Mouse (Mus musculus): Measurements from ENCODE around the gene Slc39a5. TPM values are rescaled to one million over a fixed set of nuclear protein-coding genes. Genes with fewer than 3 reads are reported as not detected.

Slc39a5 gene
- polyA plus RNA-seq, 1 experiment from 2014 or later: 0.11 TPM

DNA sequence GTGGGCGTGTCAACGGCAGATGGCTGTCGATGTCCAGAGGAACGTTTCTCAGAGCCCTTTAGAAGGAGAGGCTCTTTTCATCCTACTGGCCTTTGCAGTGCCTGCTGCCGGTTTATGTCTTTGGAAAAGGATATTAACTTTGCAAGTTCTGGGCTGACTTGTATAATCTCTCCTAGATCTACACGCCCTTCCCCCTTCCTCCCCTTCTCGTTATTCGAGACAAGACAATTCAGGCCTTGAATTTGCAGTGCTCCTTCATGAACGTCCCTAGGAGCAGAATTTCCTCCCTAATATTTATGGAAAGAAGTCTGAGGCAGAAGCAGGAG, 31.8 kb downstream of the Slc39a5 start:
- Histone ChIP-seq H3K4me2 (ENCODE audit: low read depth, low read length) (peak overlapping the region; percentile 96), H3K27ac (replicated peaks; ENCODE audit: low read depth, low read length) (peak overlapping the region; percentile 91), H3K4me3 (ENCODE audit: low read depth, low read length) (peak overlapping the region; percentile 69), H3K27me3 (replicated peaks; ENCODE audit: control insufficient read depth, insufficient read depth, low read length) (no peaks in the 10 kb centered on the region), H3K4me1 (ENCODE audit: control insufficient read depth, insufficient read depth, low read length) (peaks cover 4% of the 10 kb centered on the region; the same call in 1 of the 2 replicates), H3K9ac (ENCODE audit: low read depth, low read length) (peak overlapping the region; percentile 68), H3K9me3 (ENCODE audit: control insufficient read depth, low read length) (no peaks in the 10 kb centered on the region), H3K36me3 (ENCODE audit: control insufficient read depth, insufficient read depth, low read length) (peaks cover 8% of the 10 kb centered on the region; the same call in 1 of the 2 replicates)
- no peak for ATAC-seq (ENCODE audit: low read depth)
- DNase-seq (ENCODE audit: low spot score): no peak
- WGBS: 7% methylated on average over 9 of the region's 9 CpGs

DNA sequence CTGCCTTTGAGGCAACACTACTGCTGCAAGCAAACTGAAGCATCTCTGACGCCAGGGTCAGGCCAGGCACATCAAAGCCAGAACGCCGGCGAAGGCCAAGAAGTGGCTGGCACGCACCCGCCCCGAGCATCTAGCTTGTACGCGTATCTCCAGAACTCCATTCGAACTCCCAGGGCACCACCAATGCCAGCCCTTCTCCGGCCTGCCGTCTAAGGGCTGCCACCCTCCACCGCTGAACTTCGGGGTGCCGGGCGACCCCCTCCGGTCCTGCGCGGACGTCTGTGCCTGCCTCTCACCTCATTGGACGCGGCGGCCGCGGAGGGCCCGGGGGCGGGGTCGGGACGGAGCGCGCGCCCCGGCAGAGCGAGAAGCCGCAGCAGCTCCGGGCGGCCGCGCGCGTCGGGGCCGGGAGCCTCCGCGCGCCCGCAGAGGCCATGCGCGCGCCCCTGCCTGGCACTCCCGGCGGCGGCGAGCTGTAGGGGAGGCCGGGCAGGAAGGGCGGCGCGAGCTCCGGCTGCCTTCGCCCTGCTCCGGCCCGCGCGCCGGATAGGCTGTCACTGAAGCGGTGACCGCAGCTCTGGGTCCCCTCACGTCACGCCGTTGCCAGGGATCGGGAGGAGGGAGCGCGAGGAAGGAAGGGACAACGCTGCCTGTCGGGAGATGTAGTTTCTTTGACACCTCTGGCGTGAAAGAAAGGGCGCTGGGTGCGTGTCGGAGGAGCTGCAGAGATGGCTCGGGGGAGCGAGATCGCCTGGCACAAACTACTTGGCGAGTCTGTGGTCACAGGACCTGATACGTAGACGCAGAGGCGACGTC, 32.4 kb downstream of the Slc39a5 start, which contains the start of gene Coq10a:
TSS of gene Coq10a (minus strand) at position 596 of the 816 bp plus-strand sequence.
- peak; percentile 95 for ATAC-seq (ENCODE audit: low read depth)
- WGBS: 0% methylated on average over 52 of the region's 87 CpGs
- peak within 1 kb of the TSS; percentile 96 for H3K4me2 ChIP-seq (ENCODE audit: low read depth, low read length)
- peak within 1 kb of the TSS; percentile 68 for H3K9ac ChIP-seq (ENCODE audit: low read depth, low read length)
- no peaks in the 10 kb centered on the region for H3K9me3 ChIP-seq (ENCODE audit: control insufficient read depth, low read length)
- H3K27me3 ChIP-seq (replicated peaks; ENCODE audit: control insufficient read depth, insufficient read depth, low read length): no peaks in the 10 kb centered on the region
- peaks cover 4% of the 10 kb centered on the region; the same call in 1 of the 2 replicates for H3K4me1 ChIP-seq (ENCODE audit: control insufficient read depth, insufficient read depth, low read length)
- peaks cover 11% of the 10 kb centered on the region for H3K36me3 ChIP-seq (ENCODE audit: control insufficient read depth, insufficient read depth, low read length)
- peak within 1 kb of the TSS; percentile 69 for H3K4me3 ChIP-seq (ENCODE audit: low read depth, low read length)
- peak within 1 kb of the TSS; percentile 91 for H3K27ac ChIP-seq (replicated peaks; ENCODE audit: low read depth, low read length)
- peak; percentile 96 for DNase-seq (ENCODE audit: low spot score)

DNA sequence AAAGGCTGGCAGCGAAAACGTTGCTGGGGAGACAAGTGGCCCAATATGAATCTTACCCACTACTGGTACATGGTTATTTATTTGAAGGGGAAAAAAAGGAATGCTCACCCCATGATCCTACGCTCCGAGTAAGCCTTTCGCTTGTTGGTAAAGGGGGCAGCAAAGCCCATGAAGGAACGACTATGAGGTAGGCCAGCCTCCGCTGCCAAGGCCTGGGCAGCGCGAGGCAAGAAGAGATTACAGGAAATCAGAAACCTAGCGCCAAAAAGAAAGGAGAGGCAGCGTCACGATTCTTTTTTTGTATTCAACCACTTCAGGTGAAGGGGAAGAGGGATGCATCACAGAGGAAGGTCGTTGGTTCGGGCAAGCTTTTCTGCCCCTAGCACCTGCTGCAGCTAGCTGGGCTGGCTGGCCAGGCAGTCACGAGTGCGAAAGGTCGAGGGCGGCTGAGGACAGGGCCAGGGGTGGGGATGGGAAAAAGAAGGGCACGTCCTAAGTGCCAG, 33.1 kb downstream of the Slc39a5 start:
- Histone ChIP-seq H3K9ac (ENCODE audit: low read depth, low read length) (peak overlapping the region; percentile 68), H3K4me2 (ENCODE audit: low read depth, low read length) (peak overlapping the region; percentile 96), H3K27me3 (replicated peaks; ENCODE audit: control insufficient read depth, insufficient read depth, low read length) (no peaks in the 10 kb centered on the region), H3K36me3 (ENCODE audit: control insufficient read depth, insufficient read depth, low read length) (peaks cover 18% of the 10 kb centered on the region), H3K4me1 (ENCODE audit: control insufficient read depth, insufficient read depth, low read length) (peaks cover 4% of the 10 kb centered on the region; the same call in 1 of the 2 replicates), H3K4me3 (ENCODE audit: low read depth, low read length) (peak overlapping the region; percentile 69), H3K27ac (replicated peaks; ENCODE audit: low read depth, low read length) (peak overlapping the region; percentile 91), H3K9me3 (ENCODE audit: control insufficient read depth, low read length) (no peaks in the 10 kb centered on the region)
- no peak for ATAC-seq (ENCODE audit: low read depth)
- WGBS: 20% methylated on average over 18 of the region's 19 CpGs
- DNase-seq (ENCODE audit: low spot score): no peak

DNA sequence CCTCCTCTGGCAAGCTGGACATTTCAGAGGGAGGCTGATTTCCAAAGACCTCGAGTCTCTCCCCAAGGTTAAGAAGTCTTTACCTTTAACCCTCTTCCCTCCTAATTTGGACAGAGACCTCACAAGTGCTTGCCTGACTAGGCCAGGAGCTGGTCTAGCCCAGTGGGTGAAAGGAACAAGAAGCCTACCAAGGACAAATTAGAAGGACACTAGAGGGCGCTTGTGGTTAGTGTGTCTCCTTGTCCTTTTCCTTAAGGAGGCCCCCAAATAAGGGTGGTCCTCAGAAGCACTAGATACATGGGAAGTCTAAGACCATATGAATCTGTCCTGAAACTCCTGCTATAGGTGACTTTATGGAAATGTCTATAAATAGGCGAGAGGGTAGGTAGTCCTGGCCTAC, 38.5 kb downstream of the Slc39a5 start:
- H3K36me3 ChIP-seq (ENCODE audit: control insufficient read depth, insufficient read depth, low read length): peaks cover 71% of the 10 kb centered on the region
- H3K27ac ChIP-seq (replicated peaks; ENCODE audit: low read depth, low read length): no peak overlapping the region
- H3K4me3 ChIP-seq (ENCODE audit: low read depth, low read length): no peak overlapping the region
- no peaks in the 10 kb centered on the region for H3K27me3 ChIP-seq (replicated peaks; ENCODE audit: control insufficient read depth, insufficient read depth, low read length)
- H3K9ac ChIP-seq (ENCODE audit: low read depth, low read length): no peak overlapping the region
- H3K4me1 ChIP-seq (ENCODE audit: control insufficient read depth, insufficient read depth, low read length): peaks cover under 1% of the 10 kb centered on the region; the same call in 1 of the 2 replicates
- ATAC-seq (ENCODE audit: low read depth): peak; percentile 26; the same call in 1 of the 2 replicates
- 54% methylated on average over 3 of the region's 3 CpGs for WGBS
- DNase-seq (ENCODE audit: low spot score): peak; percentile 74
- no peak overlapping the region for H3K4me2 ChIP-seq (ENCODE audit: low read depth, low read length)
- H3K9me3 ChIP-seq (ENCODE audit: control insufficient read depth, low read length): no peaks in the 10 kb centered on the region

DNA sequence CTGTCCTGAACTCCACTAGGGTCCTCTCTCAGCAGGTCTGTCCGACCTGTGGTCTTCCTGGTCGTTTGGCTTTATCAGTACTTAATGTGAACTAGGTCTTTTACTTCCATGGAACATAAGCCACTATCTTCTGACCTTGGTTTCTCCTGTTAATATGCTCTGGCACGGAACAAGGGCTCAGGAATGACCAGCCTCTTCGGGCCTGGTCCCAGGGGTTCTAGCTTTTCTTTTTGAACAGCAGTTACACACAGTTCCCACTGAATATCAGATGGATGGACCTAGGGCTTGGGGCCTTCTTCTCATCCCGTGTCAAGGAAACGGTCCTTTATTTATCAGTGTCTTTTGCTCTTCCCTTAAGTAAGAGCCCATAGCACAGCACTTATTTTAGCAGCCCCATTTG, 39.2 kb downstream of the Slc39a5 start:
- Histone ChIP-seq H3K9me3 (ENCODE audit: control insufficient read depth, low read length) (no peaks in the 10 kb centered on the region), H3K9ac (ENCODE audit: low read depth, low read length) (no peak overlapping the region), H3K4me2 (ENCODE audit: low read depth, low read length) (no peak overlapping the region), H3K4me1 (ENCODE audit: control insufficient read depth, insufficient read depth, low read length) (no peaks in the 10 kb centered on the region), H3K27me3 (replicated peaks; ENCODE audit: control insufficient read depth, insufficient read depth, low read length) (no peaks in the 10 kb centered on the region), H3K4me3 (ENCODE audit: low read depth, low read length) (no peak overlapping the region), H3K27ac (replicated peaks; ENCODE audit: low read depth, low read length) (no peak overlapping the region), H3K36me3 (ENCODE audit: control insufficient read depth, insufficient read depth, low read length) (peaks cover 75% of the 10 kb centered on the region)
- ATAC-seq (ENCODE audit: low read depth) (no peak), DNase-seq (ENCODE audit: low spot score) (no peak)
- 94% methylated on average over 6 of the region's 6 CpGs for WGBS

DNA sequence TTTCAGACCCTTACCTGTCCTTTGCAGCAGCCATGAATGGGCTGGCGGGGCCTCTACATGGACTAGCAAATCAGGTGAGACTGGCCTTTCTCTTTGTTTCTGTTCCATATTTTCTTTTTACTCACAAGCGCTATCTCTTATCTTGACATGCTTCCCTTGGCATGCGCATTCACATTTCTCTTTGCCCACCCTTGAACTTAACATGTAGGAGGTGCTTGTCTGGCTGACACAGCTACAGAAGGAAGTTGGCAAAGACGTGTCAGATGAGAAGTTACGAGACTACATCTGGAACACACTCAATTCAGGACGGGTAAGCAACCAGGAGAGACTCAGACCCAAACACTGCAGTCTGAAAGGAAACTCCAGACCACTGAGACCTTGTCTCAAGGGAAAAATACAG, 41.8 kb downstream of the Slc39a5 start:
- Histone ChIP-seq H3K36me3 (ENCODE audit: control insufficient read depth, insufficient read depth, low read length) (peaks cover 87% of the 10 kb centered on the region), H3K9ac (ENCODE audit: low read depth, low read length) (no peak overlapping the region), H3K9me3 (ENCODE audit: control insufficient read depth, low read length) (no peaks in the 10 kb centered on the region), H3K27me3 (replicated peaks; ENCODE audit: control insufficient read depth, insufficient read depth, low read length) (no peaks in the 10 kb centered on the region), H3K27ac (replicated peaks; ENCODE audit: low read depth, low read length) (no peak overlapping the region), H3K4me2 (ENCODE audit: low read depth, low read length) (no peak overlapping the region), H3K4me3 (ENCODE audit: low read depth, low read length) (no peak overlapping the region), H3K4me1 (ENCODE audit: control insufficient read depth, insufficient read depth, low read length) (no peaks in the 10 kb centered on the region)
- ATAC-seq (ENCODE audit: low read depth): no peak
- no peak for DNase-seq (ENCODE audit: low spot score)
- 89% methylated on average over 6 of the region's 6 CpGs for WGBS

DNA sequence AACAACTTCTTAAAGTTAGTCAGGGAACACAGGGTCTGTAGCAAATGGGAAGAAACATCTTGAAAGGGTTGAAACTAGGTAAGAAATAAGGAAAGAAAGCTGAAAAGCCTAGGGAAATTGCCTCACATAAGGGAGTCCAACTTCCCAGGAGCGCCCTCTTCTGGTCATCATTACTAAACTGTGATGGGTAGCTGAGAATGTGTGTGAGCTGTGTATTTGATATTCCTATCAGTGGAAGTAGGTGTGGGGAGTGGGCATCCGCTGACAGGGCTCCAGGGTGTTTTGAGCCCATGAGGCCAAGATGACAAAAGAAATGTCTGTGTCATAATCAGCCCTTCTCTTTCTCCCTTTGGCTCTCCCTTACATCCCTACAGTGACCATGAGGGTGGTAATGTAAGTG, 42.2 kb downstream of the Slc39a5 start:
- no peak overlapping the region for H3K27ac ChIP-seq (replicated peaks; ENCODE audit: low read depth, low read length)
- no peak; the same call in 1 of the 2 replicates for ATAC-seq (ENCODE audit: low read depth)

DNA sequence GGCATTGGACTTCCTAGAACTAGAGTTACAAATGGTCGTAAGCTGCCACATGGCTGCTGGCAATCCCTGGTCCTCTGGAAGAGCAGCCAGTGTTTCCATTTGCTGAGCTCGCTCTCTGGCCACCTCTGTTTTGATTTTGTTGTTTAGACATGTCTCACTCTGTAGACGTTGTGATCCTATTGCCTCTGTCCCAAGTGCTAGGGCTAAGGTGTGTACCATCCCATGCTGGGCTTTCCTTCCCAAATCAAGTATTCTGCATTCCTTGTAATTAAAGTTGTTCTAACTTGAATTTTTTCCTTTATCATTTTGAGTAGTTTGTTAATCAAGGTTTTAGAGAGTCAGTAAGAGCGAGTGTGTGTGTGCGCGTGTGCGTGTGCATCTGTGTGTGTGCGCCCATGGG, 53.5 kb downstream of the Slc39a5 start:
- Histone ChIP-seq H3K27me3 (replicated peaks; ENCODE audit: control insufficient read depth, insufficient read depth, low read length) (no peaks in the 10 kb centered on the region), H3K9me3 (ENCODE audit: control insufficient read depth, low read length) (no peaks in the 10 kb centered on the region), H3K36me3 (ENCODE audit: control insufficient read depth, insufficient read depth, low read length) (peaks cover 30% of the 10 kb centered on the region), H3K4me3 (ENCODE audit: low read depth, low read length) (no peak overlapping the region), H3K27ac (replicated peaks; ENCODE audit: low read depth, low read length) (no peak overlapping the region), H3K9ac (ENCODE audit: low read depth, low read length) (no peak overlapping the region), H3K4me2 (ENCODE audit: low read depth, low read length) (no peak overlapping the region), H3K4me1 (ENCODE audit: control insufficient read depth, insufficient read depth, low read length) (peaks cover 3% of the 10 kb centered on the region; the same call in 1 of the 2 replicates)
- WGBS: 92% methylated on average over 8 of the region's 8 CpGs
- no peak for DNase-seq (ENCODE audit: low spot score)
- ATAC-seq (ENCODE audit: low read depth): no peak

More for the DNA sequence above, 42.2 kb downstream of the Slc39a5 start:
- Histone ChIP-seq H3K27me3 (replicated peaks; ENCODE audit: control insufficient read depth, insufficient read depth, low read length) (no peaks in the 10 kb centered on the region), H3K4me2 (ENCODE audit: low read depth, low read length) (no peak overlapping the region), H3K9me3 (ENCODE audit: control insufficient read depth, low read length) (no peaks in the 10 kb centered on the region), H3K4me1 (ENCODE audit: control insufficient read depth, insufficient read depth, low read length) (no peaks in the 10 kb centered on the region), H3K9ac (ENCODE audit: low read depth, low read length) (no peak overlapping the region), H3K36me3 (ENCODE audit: control insufficient read depth, insufficient read depth, low read length) (peaks cover 90% of the 10 kb centered on the region), H3K4me3 (ENCODE audit: low read depth, low read length) (no peak overlapping the region)
- DNase-seq (ENCODE audit: low spot score): peak; percentile 50
- 45% methylated on average over 2 of the region's 2 CpGs for WGBS

All from embryonic facial prominence, embryonic 14.5 days (tissue).